Mouse (Mus musculus) heart, postnatal 4 days (tissue): Measurements from ENCODE around the gene Slc7a9. TPM values are rescaled to one million over a fixed set of nuclear protein-coding genes. Genes with fewer than 3 reads are reported as not detected.

Source experiments
- total RNA-seq, 2 experiments: library from RNA; stranded (reverse); gene quantifications; 2 replicates each; pipeline ENCODE4 v1.2.3; 2021

Slc7a9 gene
- total RNA-seq, 2 experiments from 2014 or later: not detected

Other genes starting within 250 kb of the Slc7a9 start
- gene Lrp3, start 233.3 kb upstream of the Slc7a9 start, total RNA-seq: 1 to 10 TPM; 6.9 TPM
- 10 to 100 TPM; 11.4 to 12.7 TPM for gene Gpatch1, start 130.4 kb upstream of the Slc7a9 start, total RNA-seq
- gene Rhpn2, start 114.6 kb upstream of the Slc7a9 start, total RNA-seq: 1 to 10 TPM; 4.1 to 4.4 TPM
- gene Faap24, start 52.0 kb upstream of the Slc7a9 start, total RNA-seq: 1 to 10 TPM; 4.6 to 4.7 TPM
- gene Cep89, start 51.8 kb upstream of the Slc7a9 start, total RNA-seq: 10 to 100 TPM; 26.4 to 26.6 TPM
- gene Tdrd12, start 88.9 kb downstream of the Slc7a9 start, total RNA-seq: 1 to 10 TPM; 1.0 to 1.3 TPM
- gene Nudt19, start 107.5 kb downstream of the Slc7a9 start, total RNA-seq: 10 to 100 TPM; 81.1 to 85.6 TPM
- under 1 TPM; 0.09 to 0.14 TPM for gene Rgs9bp, start 136.8 kb downstream of the Slc7a9 start, total RNA-seq
- 10 to 100 TPM; 12.1 to 15.2 TPM for gene Ankrd27, start 137.4 kb downstream of the Slc7a9 start, total RNA-seq
- 100 to 1,000 TPM; 130 to 142 TPM for gene Pdcd5, start 198.7 kb downstream of the Slc7a9 start, total RNA-seq